In genomic region chr15:97607617-97608206, GRCm38 (mm10) we compare ENCODE assay signal across 11 mouse cellular contexts.
DNase-seq lines count a peak whose midpoint lies in the region; ATAC-seq and TF ChIP-seq lines count a peak whose summit lies in the region.
"Had no signal": no experiment of that assay in that cellular context is flagged by ENCODE, and none has a peak within 500 bp of the region (broad histone marks: within the 10 kb centered on the region; RNA-seq: fewer than 3 reads in every experiment).

No protein-coding gene starts in this region.

- peaks cover 16% of the 10 kb centered on the region for H3K4me1 ChIP-seq in testis, adult 2 months (ENCODE audit: control insufficient read depth, insufficient read depth, low read length)
- peaks cover 6% of the 10 kb centered on the region for H3K4me1 ChIP-seq in midbrain, postnatal 0 days (ENCODE audit: insufficient read depth, low read length)

- peak overlapping the region; percentile 32 for H3K4me3 ChIP-seq in testis, adult 2 months (ENCODE audit: control insufficient read depth, low read depth, low read length)
- peak overlapping the region; percentile 29 for H3K4me3 ChIP-seq in midbrain, postnatal 0 days (ENCODE audit: low read depth, low read length)

- TF ChIP-seq CTCF in testis, adult 2 months (IDR thresholded peaks at IDR 0.05; ENCODE audit: control insufficient read depth, insufficient read depth, insufficient replicate concordance, low read depth, low read length): no peak
- TF ChIP-seq CTCF in midbrain, postnatal 0 days (IDR thresholded peaks at IDR 0.05): no peak

- no peak for ATAC-seq in midbrain, postnatal 0 days (ENCODE audit: low FRiP score)

- no peaks in the 10 kb centered on the region for H3K36me3 ChIP-seq in testis, adult 2 months (ENCODE audit: control insufficient read depth, insufficient read depth, low read length)
- H3K36me3 ChIP-seq in midbrain, postnatal 0 days (ENCODE audit: insufficient read depth, low read length): no peaks in the 10 kb centered on the region
- H3K36me3 ChIP-seq: liver, embryonic 13.5 days had no signal

- TF ChIP-seq POLR2A in testis, adult 2 months (IDR thresholded peaks at IDR 0.05; ENCODE audit: control insufficient read depth, low read depth, low read length): no peak

- peak; percentile 31 to 37 for DNase-seq in cerebellum, postnatal 10 days
- no peak for DNase-seq in cerebellum, adult 11 months
- no peak for DNase-seq in testis, postnatal 10 days (ENCODE audit: low spot score)
- DNase-seq in midbrain, postnatal 0 days (ENCODE audit: low spot score): no peak
- DNase-seq in layer of hippocampus, postnatal 10 days (ENCODE audit: low spot score in 2 of 2): no peak
- DNase-seq in urinary bladder, adult 2 months (ENCODE audit: low spot score): no peak
- DNase-seq in frontal cortex, postnatal 14 days (ENCODE audit: low spot score in 2 of 2): no peak
- DNase-seq: adrenal gland, postnatal 14 days; kidney, postnatal 36 days; liver, embryonic 13.5 days had no signal

- no peaks in the 10 kb centered on the region for H3K27me3 ChIP-seq in testis, adult 2 months (ENCODE audit: control insufficient read depth, insufficient read depth, low read length)
- H3K27me3 ChIP-seq in midbrain, postnatal 0 days (ENCODE audit: insufficient read depth, low read length): no peaks in the 10 kb centered on the region

- no peaks in the 10 kb centered on the region for H3K9me3 ChIP-seq in midbrain, postnatal 0 days (ENCODE audit: low read length)
- H3K9me3 ChIP-seq: liver, embryonic 13.5 days had no signal

- no peak overlapping the region for H3K27ac ChIP-seq in testis, adult 2 months (ENCODE audit: control insufficient read depth, insufficient read depth, low read depth, low read length)
- peak overlapping the region; percentile 94 for H3K27ac ChIP-seq in midbrain, postnatal 0 days (ENCODE audit: low read depth, low read length)
- H3K27ac ChIP-seq: liver, embryonic 13.5 days had no signal

- peak overlapping the region; percentile 49 for H3K4me2 ChIP-seq in midbrain, postnatal 0 days (ENCODE audit: low read depth, low read length, poor library complexity, severe bottlenecking)

- H3K9ac ChIP-seq in midbrain, postnatal 0 days (replicated peaks; ENCODE audit: low read length, poor library complexity, severe bottlenecking): peak overlapping the region; percentile 54
- H3K9ac ChIP-seq: liver, embryonic 13.5 days had no signal

- WGBS in midbrain, postnatal 0 days: 26% methylated on average over 15 of the region's 15 CpGs

Comparison
In these comparisons a context has a peak if more than half of its experiments do, and no peak if none do; other contexts are left out.
1. DNase-seq: peak in cerebellum, postnatal 10 days (2 of 2); none in cerebellum, adult 11 months (single experiment), testis, postnatal 10 days (single experiment), midbrain, postnatal 0 days (single experiment), layer of hippocampus, postnatal 10 days (0 of 2), urinary bladder, adult 2 months (single experiment) and frontal cortex, postnatal 14 days (0 of 2).